Mouse (Mus musculus) lung, adult 2 months (tissue): ENCODE measurements around the gene Srrt.

Experiments
- CTCF ChIP-seq: fragments of 200-500 bp; IDR thresholded peaks from 2 replicates; pipeline ENCODE4 v1.5.1; 2011; ENCODE audit warnings: mild to moderate bottlenecking, low read length, control low read depth; ENCODE audit not compliant: insufficient read depth
- POLR2A ChIP-seq: fragments of 200-500 bp; IDR thresholded peaks from 2 replicates; pipeline ENCODE4 v1.6.1; 2011; ENCODE audit warnings: low read depth, mild to moderate bottlenecking, control low read depth, low read length, borderline replicate concordance; ENCODE audit errors: extremely low read depth

- TF ChIP-seq CTCF = no peak
- no peak for TF ChIP-seq POLR2A
These were observed 39.2 kb downstream of the Srrt start for GRCm38 (mm10) chr5:137268131-137268910.
